11 mouse cellular contexts compared by ENCODE assay signal in genomic region chr7:65233681-65234080, GRCm38 (mm10).
"Had no signal": no experiment of that assay in that cellular context is flagged by ENCODE, and none has a peak within 500 bp of the region (broad histone marks: within the 10 kb centered on the region; RNA-seq: fewer than 3 reads in every experiment).

No protein-coding gene starts in this region.

- DNase-seq: lung, adult 2 months; lung, postnatal 14 days; lung, postnatal 36 days; retina, postnatal 1 day; right cerebral cortex, adult 18-20 months; right cerebral cortex, postnatal 25 days; right cerebral cortex, postnatal 4 days; spleen, adult 18-20 months; thymus, adult 18-20 months; thymus, postnatal 14 days; thymus, postnatal 36 days had no signal
